Mouse (Mus musculus) mature B cell (primary cell): ENCODE measurements around the gene Arl8a.
"Not testable (repeated sequence)": the region's sequence is repeated elsewhere in the genome, so short reads cannot be mapped to it uniquely, and the experiment has no call there.

Experiments
- in situ Hi-C: fragments of 300-500 bp; cut with MboI; formaldehyde crosslinking; loops from 2 replicates; pipeline ENCODE4 v1.14.3; 2019

Arl8a gene

DNA sequence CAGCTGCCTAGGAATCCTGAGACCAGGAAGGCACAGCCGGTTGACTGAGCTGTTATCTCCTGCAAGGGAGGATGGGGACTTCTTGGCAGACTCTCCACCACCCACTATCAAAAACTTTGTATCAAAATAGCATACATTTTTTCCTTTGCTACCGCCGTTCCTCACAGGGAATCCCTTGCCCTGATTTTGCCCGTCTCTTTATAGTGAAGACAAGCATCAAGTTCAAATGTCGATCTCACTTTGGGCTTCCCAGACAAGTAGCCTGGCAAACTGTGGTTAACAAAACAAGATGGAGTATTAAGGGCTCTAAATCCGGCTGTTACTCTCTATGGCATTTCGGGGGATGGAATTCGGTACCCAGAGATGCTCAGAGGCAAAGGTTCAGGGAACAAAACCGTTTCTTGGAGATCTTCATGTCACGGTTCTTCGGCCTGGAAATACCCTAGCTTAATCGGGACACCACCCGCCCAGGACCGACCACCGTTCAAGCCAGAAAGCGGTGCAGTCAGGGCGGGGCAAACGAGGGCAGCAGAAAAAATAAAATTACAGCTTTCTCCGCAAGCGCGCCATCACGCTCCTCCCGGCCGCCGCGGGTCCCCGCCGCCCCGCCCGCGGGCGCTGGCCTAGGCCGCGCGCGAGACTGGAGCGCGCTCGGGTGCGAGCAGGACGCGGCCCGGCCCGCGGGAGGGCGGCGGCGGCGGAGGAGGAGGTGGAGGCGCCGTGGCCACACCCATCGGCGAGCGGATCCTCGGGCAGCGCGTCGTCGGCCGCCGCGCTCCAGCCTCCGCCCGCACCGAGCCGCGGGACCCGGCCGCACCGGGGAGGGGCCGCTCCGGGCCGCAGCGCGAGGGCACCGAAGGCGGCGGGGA is at the start of gene Arl8a:
TSS of gene Arl8a (plus strand) at position 748 of the 869 bp plus-strand sequence.
- in situ Hi-C loops, result no loop called here

DNA sequence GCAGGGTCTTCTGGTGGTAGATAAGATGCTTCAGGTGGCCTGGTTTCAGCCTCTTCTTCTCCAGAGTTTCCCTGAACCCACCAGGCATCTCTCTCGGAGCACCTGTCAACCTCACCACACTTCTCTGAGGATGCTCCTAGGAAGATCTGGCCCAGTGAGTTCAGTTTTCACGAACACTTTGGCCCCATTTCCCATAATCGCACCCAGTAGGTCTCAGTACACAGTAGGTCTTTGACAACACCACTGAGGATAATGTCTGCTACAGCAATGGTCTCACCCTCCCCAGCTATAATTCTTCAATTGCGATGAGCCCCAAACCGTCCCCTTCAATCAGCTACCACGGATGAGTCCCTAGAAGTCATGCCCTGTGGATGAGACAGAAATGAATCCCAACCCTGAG is 49.2 kb upstream of the Arl8a start:
- in situ Hi-C loops, result no loop called here

- in situ Hi-C loops, result no loop called here
These were observed 48.2 kb upstream of the Arl8a start for GRCm38 (mm10) chr1:135098441-135098840.

- in situ Hi-C loops, result no loop called here
These were observed 46.2 kb upstream of the Arl8a start for GRCm38 (mm10) chr1:135100400-135100799.

GRCm38 (mm10) chr1:135105124-135105523 is 41.5 kb upstream of the Arl8a start, which contains the start of gene Lgr6:
TSS of gene Lgr6 (minus strand) at chr1:135105276.
- in situ Hi-C loops, result loop anchor here (5.0 kb wide), 1 partner anchor 113 kb away; no protein-coding TSS in a partner anchor

GRCm38 (mm10) chr1:135105951-135106350 is 40.7 kb upstream of the Arl8a start:
- in situ Hi-C loops, result loop anchor here (5.0 kb wide), 1 partner anchor 114 kb away; no protein-coding TSS in a partner anchor

- in situ Hi-C loops, result loop anchor here (5.0 kb wide), 1 partner anchor 116 kb away; no protein-coding TSS in a partner anchor
These were observed 38.0 kb upstream of the Arl8a start for GRCm38 (mm10) chr1:135108611-135109010.

GRCm38 (mm10) chr1:135110075-135110474 is 36.5 kb upstream of the Arl8a start:
- in situ Hi-C loops, result no loop called here

DNA sequence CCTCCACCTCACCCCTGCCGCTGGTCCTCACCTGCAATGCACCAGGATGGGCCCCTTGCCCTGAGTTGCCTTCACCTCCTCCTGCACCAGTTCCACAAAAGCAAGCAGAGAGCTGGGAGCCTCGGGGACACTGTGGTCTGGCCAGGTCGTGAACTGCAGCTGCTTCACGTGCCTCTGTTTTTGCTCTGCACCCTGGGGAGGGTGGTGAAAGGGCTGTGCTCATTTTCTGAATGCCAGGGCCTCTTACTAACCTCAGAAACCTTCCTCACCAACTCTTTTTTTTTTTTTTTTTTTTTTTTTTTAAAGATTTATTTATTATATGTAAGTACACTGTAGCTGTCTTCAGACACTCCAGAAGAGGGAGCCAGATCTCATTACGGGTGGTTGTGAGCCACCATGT is 35.4 kb upstream of the Arl8a start:
- in situ Hi-C loops, result not testable (repeated sequence)

DNA sequence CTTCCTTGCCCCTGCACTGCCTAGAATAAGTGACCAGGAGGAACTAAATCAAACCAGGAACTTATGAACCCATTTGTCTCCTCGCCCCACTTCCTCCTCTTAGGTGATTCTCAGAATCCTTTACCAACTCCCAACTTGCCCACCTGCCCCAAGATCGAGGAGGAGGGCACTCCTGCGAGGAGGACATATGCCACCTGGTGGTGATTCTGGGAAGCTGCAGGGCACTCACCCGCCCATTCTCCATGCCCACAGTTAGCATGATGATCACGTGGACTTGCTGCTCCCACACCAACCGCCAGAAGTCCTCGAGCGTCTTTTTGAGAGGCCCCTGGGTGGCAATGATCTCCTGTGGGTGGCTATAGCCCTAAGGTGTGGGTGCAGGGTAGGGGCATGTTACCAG is 34.0 kb upstream of the Arl8a start:
- in situ Hi-C loops, result no loop called here

DNA sequence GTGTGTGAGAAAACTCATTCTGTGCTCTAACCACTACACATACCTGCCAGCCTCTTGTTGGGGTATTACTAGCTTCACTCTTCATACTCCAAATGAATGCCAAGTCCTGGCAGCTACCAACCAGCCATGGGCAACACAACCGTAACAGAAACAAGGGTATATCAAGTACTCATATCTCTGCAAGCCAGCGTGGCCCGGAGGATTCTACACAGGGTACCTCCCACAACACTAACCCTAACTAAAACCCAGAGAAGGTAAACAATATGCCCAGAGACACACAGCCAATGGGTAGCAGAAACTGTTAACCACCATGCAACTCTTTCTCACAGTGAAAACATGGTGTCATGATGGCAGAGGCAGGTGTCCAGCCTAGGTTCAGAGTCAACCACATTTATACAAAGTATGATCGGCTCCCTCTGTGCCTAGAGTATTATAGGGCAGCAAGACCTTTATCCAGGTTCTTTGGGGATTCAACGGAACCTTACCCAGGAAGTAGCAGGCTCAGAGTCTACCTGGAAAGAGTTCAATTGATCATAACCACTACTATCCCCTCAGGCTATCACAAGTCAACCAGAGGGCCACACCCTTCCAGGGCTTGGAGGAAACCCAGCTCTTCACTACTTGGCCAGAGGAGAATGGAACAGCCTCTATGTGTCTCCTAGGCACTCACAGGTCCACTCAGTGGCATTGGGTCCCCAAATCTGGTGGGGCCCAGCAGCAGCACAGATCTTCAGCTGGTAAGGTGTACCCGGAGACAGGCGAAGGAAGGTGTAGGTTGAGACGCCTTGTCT is 21.9 kb upstream of the Arl8a start:
- in situ Hi-C loops, result no loop called here

GRCm38 (mm10) chr1:135125990-135126389 is 20.6 kb upstream of the Arl8a start:
- in situ Hi-C loops, result no loop called here

DNA sequence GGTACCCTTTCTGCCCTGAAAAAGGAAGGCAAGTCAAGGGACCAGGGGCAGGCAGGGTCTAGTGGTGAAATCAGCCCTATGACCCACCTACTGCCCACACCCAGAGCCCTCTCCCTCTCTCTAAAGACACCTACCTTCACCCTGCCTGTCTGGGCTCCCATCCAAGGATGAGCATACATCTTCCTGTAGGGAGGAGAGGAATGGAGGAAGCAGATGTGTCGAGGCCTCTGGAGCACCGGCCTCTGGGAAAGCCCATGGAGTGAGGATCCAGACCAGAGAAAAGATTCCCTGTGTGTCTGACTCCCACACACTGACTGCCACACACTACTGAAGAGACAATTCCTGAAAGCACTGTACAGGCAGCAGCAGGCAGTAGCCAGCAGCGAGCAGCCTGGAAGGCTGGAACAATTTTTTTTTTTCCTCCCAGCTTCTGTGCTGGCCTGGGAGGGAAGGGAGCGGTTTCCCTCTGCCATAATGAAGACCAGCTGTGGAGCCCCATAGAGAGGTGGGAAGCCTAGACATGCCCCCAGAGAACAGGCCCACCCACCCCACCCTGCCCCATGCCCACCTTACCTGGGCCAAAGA is 20.1 kb upstream of the Arl8a start:
- in situ Hi-C loops, result no loop called here

- in situ Hi-C loops, result no loop called here
These were observed 18.6 kb upstream of the Arl8a start for GRCm38 (mm10) chr1:135128011-135128441.

DNA sequence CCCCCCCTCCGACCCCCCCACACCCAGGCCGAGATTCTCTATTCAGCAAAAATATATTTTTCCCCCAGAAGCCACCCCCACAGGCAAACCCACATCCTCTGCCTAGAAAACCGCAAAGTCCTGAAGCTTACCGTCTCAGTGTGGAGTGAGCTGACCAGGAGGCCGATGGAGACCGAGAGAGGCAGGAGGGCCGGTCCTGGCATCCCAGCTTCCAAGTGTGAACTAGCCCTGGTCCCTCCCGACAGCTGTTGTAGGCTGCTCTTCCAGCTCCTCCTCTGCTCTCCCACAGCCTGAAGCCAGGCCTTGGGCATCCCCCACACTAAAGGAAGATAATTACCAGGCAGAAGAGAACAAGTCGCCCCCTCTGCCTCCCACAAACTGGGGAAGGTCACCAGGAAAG is 17.6 kb upstream of the Arl8a start:
- in situ Hi-C loops, result no loop called here

GRCm38 (mm10) chr1:135129543-135130183 is 17.0 kb upstream of the Arl8a start:
- in situ Hi-C loops, result no loop called here

DNA sequence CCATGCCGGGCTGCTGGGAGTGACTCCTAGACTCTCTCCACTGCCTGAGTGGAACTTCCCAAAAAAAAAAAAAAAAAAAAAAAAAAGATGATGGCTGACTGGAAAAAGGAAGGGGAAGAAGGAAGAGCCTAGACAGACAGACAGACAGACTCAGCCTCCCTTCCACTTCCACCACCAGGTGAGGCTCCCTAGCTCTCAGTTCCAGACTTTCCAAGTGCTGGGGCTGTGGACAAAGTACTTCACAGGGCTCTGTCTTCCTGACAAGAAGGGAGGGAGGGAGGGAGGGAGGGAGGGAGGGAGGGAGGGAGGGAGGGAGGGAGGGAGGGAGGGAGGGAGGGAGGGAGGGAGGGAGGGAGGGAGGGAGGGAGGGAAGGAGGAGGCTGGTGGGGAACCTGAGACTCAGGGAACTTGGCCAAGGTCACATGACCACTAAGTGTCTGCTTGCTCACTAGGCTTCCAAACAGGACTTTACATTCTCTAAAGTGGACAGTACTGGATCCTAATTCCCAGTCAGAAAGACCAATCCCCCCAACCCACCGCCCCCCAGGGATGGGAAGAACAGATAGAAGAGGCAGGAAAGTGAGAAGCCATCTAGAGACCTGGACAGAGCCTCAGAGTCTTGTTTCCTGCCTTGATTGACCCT is 16.1 kb upstream of the Arl8a start:
- in situ Hi-C loops, result no loop called here

- in situ Hi-C loops, result no loop called here
These were observed 15.6 kb upstream of the Arl8a start for GRCm38 (mm10) chr1:135131034-135131433.

- in situ Hi-C loops, result no loop called here
These were observed 15.1 kb upstream of the Arl8a start for GRCm38 (mm10) chr1:135131560-135131959.

- in situ Hi-C loops, result no loop called here
These were observed 14.2 kb upstream of the Arl8a start, which contains the start of gene Ptpn7 for GRCm38 (mm10) chr1:135132473-135132872. TSS of gene Ptpn7 (plus strand) at chr1:135132700.

DNA sequence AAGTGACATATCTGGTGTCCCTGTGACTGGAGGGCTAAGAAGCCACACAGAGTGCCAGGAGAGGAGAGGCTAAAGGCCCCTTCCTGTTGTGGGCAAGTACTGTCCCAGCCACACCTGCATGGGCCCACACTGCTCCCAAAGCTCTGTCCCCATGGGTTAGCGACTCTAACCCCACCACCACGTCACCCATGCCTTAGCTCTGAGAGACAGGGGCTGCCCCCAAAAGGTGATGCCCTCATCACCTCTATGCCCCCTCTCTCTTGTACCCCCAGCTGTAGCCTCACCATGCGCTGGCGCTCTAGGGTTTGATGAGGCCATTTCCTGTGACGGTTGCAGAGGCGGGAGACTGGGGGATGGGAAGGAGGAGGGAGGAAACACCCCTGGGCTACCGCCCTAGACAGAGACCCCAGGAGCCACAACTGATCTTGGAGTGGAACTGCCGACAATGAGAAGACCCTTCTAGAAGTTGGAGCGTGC is 13.7 kb upstream of the Arl8a start:
- in situ Hi-C loops, result no loop called here
